Mouse (Mus musculus) ES-E14 (cell line): ENCODE results near the gene Spon1.

ENCODE experiments used
- CHD2 ChIP-seq: IDR thresholded peaks from 2 replicates; pipeline ENCODE4 v1.6.1; 2014; ENCODE audit warnings: mild to moderate bottlenecking, low read depth, low read length, inconsistent platforms
- ZNF384 ChIP-seq: IDR thresholded peaks from 2 replicates; pipeline ENCODE4 v1.6.1; 2012; ENCODE audit warnings: low read depth, low read length, inconsistent platforms

DNA sequence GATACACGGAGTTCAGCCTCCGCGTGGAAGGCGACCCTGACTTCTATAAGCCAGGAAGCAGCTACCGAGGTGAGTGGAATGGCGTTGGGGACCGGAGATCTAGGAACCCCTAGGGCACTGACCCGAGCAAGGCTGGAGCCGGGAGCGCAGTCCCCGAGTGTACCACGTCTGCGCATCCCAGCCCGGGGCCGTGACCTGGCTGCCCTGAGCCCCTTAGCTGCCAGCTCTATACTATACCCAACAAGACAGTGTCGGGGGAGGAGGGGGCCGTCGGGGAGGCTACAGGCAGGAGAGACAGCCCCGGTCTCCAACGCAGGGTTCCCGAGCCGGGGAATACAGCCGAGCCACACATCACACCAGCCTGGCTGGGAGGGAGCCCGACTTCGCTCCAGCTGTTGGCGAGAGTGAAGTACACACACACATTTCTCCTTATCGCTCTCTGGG lies 722 bp downstream of the Spon1 start:
- TF ChIP-seq ZNF384 (no peak), CHD2 (no peak)
